Comparison of ENCODE assay signal across 8 mouse cellular contexts in genomic region chr4:137994562-137995336, GRCm38 (mm10). TPM values are rescaled to one million over a fixed set of nuclear protein-coding genes. Genes with fewer than 3 reads are reported as not detected.
DNase-seq lines count a peak whose midpoint lies in the region; ATAC-seq lines count a peak whose summit lies in the region.

No protein-coding gene starts in this region.

- H3K27ac ChIP-seq in forebrain, embryonic 16.5 days (ENCODE audit: low read length), result no peak overlapping the region; the same call in 1 of the 2 replicates
- H3K27ac ChIP-seq in liver, embryonic 11.5 days (ENCODE audit: low read depth, low read length), result peak overlapping the region; percentile 88
- H3K27ac ChIP-seq in neural tube, embryonic 15.5 days (replicated peaks), result peak overlapping the region; percentile 96; the same call in 1 of the 2 replicates

- H3K9me3 ChIP-seq in forebrain, embryonic 16.5 days (ENCODE audit: control insufficient read depth, low read length), result no peaks in the 10 kb centered on the region; the same call in 1 of the 2 replicates
- no peaks in the 10 kb centered on the region for H3K9me3 ChIP-seq in liver, embryonic 11.5 days (ENCODE audit: control insufficient read depth, low read length)
- H3K9me3 ChIP-seq in neural tube, embryonic 15.5 days (replicated peaks), result no peaks in the 10 kb centered on the region

- no peaks in the 10 kb centered on the region for H3K27me3 ChIP-seq in forebrain, embryonic 16.5 days (replicated peaks; ENCODE audit: control insufficient read depth, insufficient read depth, low read length)
- H3K27me3 ChIP-seq in liver, embryonic 11.5 days (replicated peaks; ENCODE audit: control insufficient read depth, insufficient read depth, low read length), result peaks cover 9% of the 10 kb centered on the region
- no peaks in the 10 kb centered on the region for H3K27me3 ChIP-seq in neural tube, embryonic 15.5 days (replicated peaks)

- peak overlapping the region; percentile 98 for H3K9ac ChIP-seq in forebrain, embryonic 16.5 days (replicated peaks; ENCODE audit: low read depth, low read length)
- H3K9ac ChIP-seq in liver, embryonic 11.5 days (ENCODE audit: low read depth, low read length), result peak overlapping the region; percentile 99
- peak overlapping the region; percentile 99 for H3K9ac ChIP-seq in neural tube, embryonic 15.5 days (replicated peaks)

- peak overlapping the region; percentile 98 for H3K4me3 ChIP-seq in forebrain, embryonic 16.5 days (replicated peaks; ENCODE audit: low read length)
- H3K4me3 ChIP-seq in liver, embryonic 11.5 days (ENCODE audit: low read depth, low read length), result peak overlapping the region; percentile 99
- peak overlapping the region; percentile 94 for H3K4me3 ChIP-seq in neural tube, embryonic 15.5 days (replicated peaks)

- H3K4me1 ChIP-seq in forebrain, embryonic 16.5 days (replicated peaks; ENCODE audit: control insufficient read depth, insufficient read depth, low read length), result peaks cover 34% of the 10 kb centered on the region
- H3K4me1 ChIP-seq in liver, embryonic 11.5 days (replicated peaks; ENCODE audit: control insufficient read depth, insufficient read depth, low read length), result peaks cover 19% of the 10 kb centered on the region
- peaks cover 38% of the 10 kb centered on the region for H3K4me1 ChIP-seq in neural tube, embryonic 15.5 days

- DNase-seq in thymus, postnatal 0 days (ENCODE audit: low spot score), result peak; percentile 26
- no peak for DNase-seq in thymus, postnatal 4 days
- no peak for DNase-seq in liver, embryonic 11.5 days (ENCODE audit: low spot score)
- DNase-seq in yolk sac, embryonic 10.5 days (ENCODE audit: low spot score), result no peak
- no peak for DNase-seq in gastrocnemius, adult 18-20 months (ENCODE audit: low spot score)
- no peak for DNase-seq in adrenal gland, postnatal 14 days

- H3K36me3 ChIP-seq in forebrain, embryonic 16.5 days (ENCODE audit: control insufficient read depth, insufficient read depth), result peaks cover 12% of the 10 kb centered on the region
- peaks cover 22% of the 10 kb centered on the region for H3K36me3 ChIP-seq in liver, embryonic 11.5 days (ENCODE audit: control insufficient read depth, insufficient read depth, low read length)
- peaks cover 18% of the 10 kb centered on the region for H3K36me3 ChIP-seq in neural tube, embryonic 15.5 days

- no peak for ATAC-seq in forebrain, embryonic 16.5 days
- no peak for ATAC-seq in liver, embryonic 11.5 days (replicated peaks; ENCODE audit: low FRiP score)
- ATAC-seq in neural tube, embryonic 15.5 days (ENCODE audit: low FRiP score), result no peak

- peak overlapping the region; percentile 77 for H3K4me2 ChIP-seq in forebrain, embryonic 16.5 days (ENCODE audit: low read length)
- H3K4me2 ChIP-seq in liver, embryonic 11.5 days, result peak overlapping the region; percentile 91
- H3K4me2 ChIP-seq in neural tube, embryonic 15.5 days, result peak overlapping the region; percentile 64

- 41% methylated on average over 12 of the region's 12 CpGs for WGBS in forebrain, embryonic 16.5 days
- WGBS in liver, embryonic 11.5 days, result 36% methylated on average over 12 of the region's 12 CpGs
- WGBS in neural tube, embryonic 15.5 days, result 44% methylated on average over 12 of the region's 12 CpGs

RNA-seq across cellular contexts. Expression of gene Eif4g3, which starts 1.9 kb away (rescaled TPM):
- 18.8 and 20.8 TPM in 2 replicates for polyA plus RNA-seq in thymus, postnatal 0 days (2015; fragmentation: Nextera tagmentation; extraction: Ambion mirVana)
- polyA plus RNA-seq in forebrain, embryonic 16.5 days (2015; fragmentation: Nextera tagmentation; extraction: Ambion mirVana), result 47.0 and 51.7 TPM in 2 replicates
- 26.2 and 28.3 TPM in 2 replicates for polyA plus RNA-seq in liver, embryonic 11.5 days (2014; fragmentation: Nextera tagmentation; extraction: Ambion mirVana)
- polyA plus RNA-seq in neural tube, embryonic 15.5 days (2015; fragmentation: Nextera tagmentation; extraction: Ambion mirVana), result 45.7 and 49.5 TPM in 2 replicates
- 100 to 1,000 TPM; 115 to 117 TPM for total RNA-seq in gastrocnemius, adult 18-20 months (2021)
- total RNA-seq in adrenal gland, postnatal 14 days (2021), result 104 and 107 TPM in 2 replicates
